In genomic region chr11:119644140-119644539, GRCm38 (mm10) we compare ENCODE assay signal across 27 mouse cellular contexts. TPM values are rescaled to one million over a fixed set of nuclear protein-coding genes. Genes with fewer than 3 reads are reported as not detected.
A peak's percentile ranks its signal among the peaks of the same experiment; 100 is the strongest.
DNase-seq lines count a peak whose midpoint lies in the region; ATAC-seq lines count a peak whose summit lies in the region.
"Had no signal": no experiment of that assay in that cellular context is flagged by ENCODE, and none has a peak within 500 bp of the region (broad histone marks: within the 10 kb centered on the region; RNA-seq: fewer than 3 reads in every experiment).

No protein-coding gene starts in this region.

- peak; percentile 25 for DNase-seq in CD4-positive, CD25-positive, alpha-beta regulatory T cell, adult 2 months (ENCODE audit: low read depth, low spot score)
- DNase-seq in hindbrain, embryonic 11.5 days (ENCODE audit: low spot score): no peak
- DNase-seq in midbrain, embryonic 11.5 days (ENCODE audit: low spot score, missing footprints): peak; percentile 75
- no peak for DNase-seq in spleen, adult 12 weeks (ENCODE audit: low spot score)
- no peak for DNase-seq in cerebellum, postnatal 10 days
- DNase-seq: adrenal gland, postnatal 25 days; cerebellum, adult 11-12 months; cerebellum, postnatal 14 days; gastrocnemius, postnatal 10 days; kidney, adult 9 months; kidney, postnatal 10 days; layer of hippocampus, postnatal 36 days; left cerebral cortex, postnatal 4 days; liver; lung, postnatal 4 days; right cerebral cortex, adult 18-20 months; thymus, adult 2 months; thymus, postnatal 36 days had no signal

- H3K27me3 ChIP-seq in hindbrain, embryonic 13.5 days: no peaks in the 10 kb centered on the region
- no peaks in the 10 kb centered on the region for H3K27me3 ChIP-seq in hindbrain, embryonic 11.5 days (ENCODE audit: control insufficient read depth, insufficient read depth, low read length)
- H3K27me3 ChIP-seq in midbrain, embryonic 11.5 days (ENCODE audit: control insufficient read depth, insufficient read depth, low read length): no peaks in the 10 kb centered on the region
- no peaks in the 10 kb centered on the region for H3K27me3 ChIP-seq in midbrain, embryonic 13.5 days
- H3K27me3 ChIP-seq: forebrain, embryonic 12.5 days; heart, embryonic 15.5 days; lung, embryonic 15.5 days; megakaryocyte, embryonic 14.5 days had no signal

- H3K4me3 ChIP-seq in hindbrain, embryonic 13.5 days: no peak overlapping the region
- H3K4me3 ChIP-seq in hindbrain, embryonic 11.5 days (ENCODE audit: low read depth, low read length): no peak overlapping the region
- no peak overlapping the region for H3K4me3 ChIP-seq in midbrain, embryonic 11.5 days (ENCODE audit: low read depth, low read length)
- H3K4me3 ChIP-seq in midbrain, embryonic 13.5 days (replicated peaks): no peak overlapping the region
- H3K4me3 ChIP-seq: erythroblast, embryonic 14.5 days; forebrain, embryonic 12.5 days; heart, embryonic 15.5 days; lung, embryonic 15.5 days; megakaryocyte, embryonic 14.5 days had no signal

- no peak overlapping the region for H3K4me2 ChIP-seq in hindbrain, embryonic 13.5 days
- no peak overlapping the region for H3K4me2 ChIP-seq in hindbrain, embryonic 11.5 days (replicated peaks; ENCODE audit: low read depth, low read length)
- H3K4me2 ChIP-seq in midbrain, embryonic 11.5 days: no peak overlapping the region
- H3K4me2 ChIP-seq in midbrain, embryonic 13.5 days (replicated peaks): no peak overlapping the region
- H3K4me2 ChIP-seq: forebrain, embryonic 12.5 days; heart, embryonic 15.5 days; lung, embryonic 15.5 days had no signal

- H3K9me3 ChIP-seq in hindbrain, embryonic 13.5 days: no peaks in the 10 kb centered on the region
- H3K9me3 ChIP-seq in hindbrain, embryonic 11.5 days (ENCODE audit: control insufficient read depth, low read length): no peaks in the 10 kb centered on the region
- no peaks in the 10 kb centered on the region for H3K9me3 ChIP-seq in midbrain, embryonic 11.5 days (ENCODE audit: control insufficient read depth, low read length)
- no peaks in the 10 kb centered on the region for H3K9me3 ChIP-seq in midbrain, embryonic 13.5 days
- H3K9me3 ChIP-seq: forebrain, embryonic 12.5 days; heart, embryonic 15.5 days; lung, embryonic 15.5 days; megakaryocyte, embryonic 14.5 days had no signal

- no peaks in the 10 kb centered on the region for H3K36me3 ChIP-seq in hindbrain, embryonic 13.5 days
- no peaks in the 10 kb centered on the region for H3K36me3 ChIP-seq in hindbrain, embryonic 11.5 days (ENCODE audit: control insufficient read depth, insufficient read depth, low read length)
- no peaks in the 10 kb centered on the region for H3K36me3 ChIP-seq in midbrain, embryonic 11.5 days (ENCODE audit: control insufficient read depth, insufficient read depth, low read length)
- no peaks in the 10 kb centered on the region for H3K36me3 ChIP-seq in midbrain, embryonic 13.5 days
- H3K36me3 ChIP-seq: forebrain, embryonic 12.5 days; heart, embryonic 15.5 days; lung, embryonic 15.5 days had no signal

- WGBS in hindbrain, embryonic 13.5 days: 74% methylated on average over 7 of the region's 7 CpGs
- WGBS in hindbrain, embryonic 11.5 days: 79% methylated on average over 7 of the region's 7 CpGs
- WGBS in midbrain, embryonic 11.5 days: 83% methylated on average over 7 of the region's 7 CpGs
- 77% methylated on average over 7 of the region's 7 CpGs for WGBS in midbrain, embryonic 13.5 days

- H3K9ac ChIP-seq in hindbrain, embryonic 13.5 days: no peak overlapping the region
- H3K9ac ChIP-seq in hindbrain, embryonic 11.5 days (ENCODE audit: low read depth, low read length): no peak overlapping the region
- 0 out of 2 replicates have a peak overlapping the region, but pooled peaks have one; percentile 4 for H3K9ac ChIP-seq in midbrain, embryonic 11.5 days (ENCODE audit: low read length)
- H3K9ac ChIP-seq in midbrain, embryonic 13.5 days (replicated peaks): no peak overlapping the region
- H3K9ac ChIP-seq: heart, embryonic 15.5 days; lung, embryonic 15.5 days had no signal

- ATAC-seq in CD4-positive, CD25-positive, alpha-beta regulatory T cell, adult 4 months: no peak
- ATAC-seq in hindbrain, embryonic 13.5 days (ENCODE audit: low FRiP score): no peak
- no peak for ATAC-seq in hindbrain, embryonic 11.5 days (ENCODE audit: low FRiP score)
- ATAC-seq in midbrain, embryonic 11.5 days (ENCODE audit: low FRiP score): no peak
- no peak for ATAC-seq in midbrain, embryonic 13.5 days
- ATAC-seq: intestine, embryonic 16.5 days had no signal

- H3K4me1 ChIP-seq in hindbrain, embryonic 13.5 days (replicated peaks): peaks cover 55% of the 10 kb centered on the region
- peaks cover 4% of the 10 kb centered on the region for H3K4me1 ChIP-seq in hindbrain, embryonic 11.5 days (replicated peaks; ENCODE audit: control insufficient read depth, insufficient read depth, low read length)
- peaks cover 31% of the 10 kb centered on the region for H3K4me1 ChIP-seq in midbrain, embryonic 11.5 days (ENCODE audit: control insufficient read depth, insufficient read depth, low read length)
- H3K4me1 ChIP-seq in midbrain, embryonic 13.5 days (replicated peaks): peaks cover 43% of the 10 kb centered on the region

- H3K27ac ChIP-seq in hindbrain, embryonic 13.5 days: 0 out of 2 replicates have a peak overlapping the region, but pooled peaks have one; percentile 15
- H3K27ac ChIP-seq in hindbrain, embryonic 11.5 days (ENCODE audit: low read depth, low read length): no peak overlapping the region
- H3K27ac ChIP-seq in midbrain, embryonic 11.5 days (ENCODE audit: low read depth, low read length): peak overlapping the region; percentile 76
- no peak overlapping the region for H3K27ac ChIP-seq in midbrain, embryonic 13.5 days
- H3K27ac ChIP-seq: heart, embryonic 15.5 days; lung, embryonic 15.5 days had no signal

RNA-seq across cellular contexts. Expression of gene Rptor, which starts 41.4 kb away (rescaled TPM):
- polyA plus RNA-seq in CD4-positive, CD25-positive, alpha-beta regulatory T cell, adult 4 months (2017; shearing (Covaris generic)): 10 to 100 TPM in 1 of 2 experiments, 1 to 10 TPM in 1; 8.7 to 12.2 TPM
- 10.2 and 10.6 TPM in 2 replicates for polyA plus RNA-seq in hindbrain, embryonic 13.5 days (2015; fragmentation: Nextera tagmentation; extraction: Ambion mirVana)
- 10.4 and 12.4 TPM in 2 replicates for polyA plus RNA-seq in hindbrain, embryonic 11.5 days (2014; fragmentation: Nextera tagmentation; extraction: Ambion mirVana)
- polyA plus RNA-seq in midbrain, embryonic 11.5 days (2014; fragmentation: Nextera tagmentation; extraction: Ambion mirVana): 8.7 and 11.1 TPM in 2 replicates
- 9.7 and 11.7 TPM in 2 replicates for polyA plus RNA-seq in midbrain, embryonic 13.5 days (2015; fragmentation: Nextera tagmentation; extraction: Ambion mirVana)

Comparison
In these comparisons a context has a peak if more than half of its experiments do, and no peak if none do; other contexts are left out.
1. H3K27ac ChIP-seq: peak in hindbrain, embryonic 13.5 days (single experiment) and midbrain, embryonic 11.5 days (single experiment); none in hindbrain, embryonic 11.5 days (single experiment) and midbrain, embryonic 13.5 days (single experiment).
2. DNase-seq: peak in CD4-positive, CD25-positive, alpha-beta regulatory T cell, adult 2 months (single experiment) and midbrain, embryonic 11.5 days (single experiment); none in hindbrain, embryonic 11.5 days (single experiment), spleen, adult 12 weeks (single experiment) and cerebellum, postnatal 10 days (0 of 2).